Mouse (Mus musculus): ENCODE measurements at regions not wholly inside any gene's neighbourhood (a gene's known extent, or its start where the extent isn't known, plus 50 kb on each side); places are given as distances from the start of the nearest gene placed in this dataset.

- TF ChIP-seq POLR2A (IDR thresholded peaks at IDR 0.05; ENCODE audit: borderline replicate concordance, control insufficient read depth, low read depth, low read length) = no peak
- TF ChIP-seq CTCF (IDR thresholded peaks at IDR 0.05; ENCODE audit: control insufficient read depth, insufficient read depth, low read length) = no peak
Observed at GRCm38 (mm10) chr13:44650052-44650451, 79.2 kb upstream of the Jarid2 start.

All from bone marrow, adult 2 months (tissue).